18 mouse cellular contexts compared by ENCODE assay signal in genomic region chr17:51477404-51477803, GRCm38 (mm10).
A peak's percentile ranks its signal among the peaks of the same experiment; 100 is the strongest.
DNase-seq lines count a peak whose midpoint lies in the region; ATAC-seq and TF ChIP-seq lines count a peak whose summit lies in the region.
"Had no signal": no experiment of that assay in that cellular context is flagged by ENCODE, and none has a peak within 500 bp of the region (broad histone marks: within the 10 kb centered on the region; RNA-seq: fewer than 3 reads in every experiment).

No protein-coding gene starts in this region.

- no peaks in the 10 kb centered on the region for H3K79me2 ChIP-seq in heart, adult 2 months (replicated peaks; ENCODE audit: control insufficient read depth, insufficient read depth, low read length)

- no peak for TF ChIP-seq EP300 in heart, adult 2 months (IDR thresholded peaks at IDR 0.05; ENCODE audit: insufficient read depth, low read depth, low read length)

- peaks cover 8% of the 10 kb centered on the region for H3K9me3 ChIP-seq in heart, embryonic 12.5 days (replicated peaks)
- H3K9me3 ChIP-seq in forebrain, embryonic 16.5 days (ENCODE audit: control insufficient read depth, low read length) = peaks cover 5% of the 10 kb centered on the region
- H3K9me3 ChIP-seq: intestine, embryonic 15.5 days had no signal

- H3K4me1 ChIP-seq in heart, adult 2 months (ENCODE audit: control insufficient read depth, insufficient read depth, low read length) = peaks cover 2% of the 10 kb centered on the region
- no peaks in the 10 kb centered on the region for H3K4me1 ChIP-seq in heart, embryonic 12.5 days (replicated peaks)
- H3K4me1 ChIP-seq in forebrain, embryonic 16.5 days (replicated peaks; ENCODE audit: control insufficient read depth, insufficient read depth, low read length) = no peaks in the 10 kb centered on the region
- H3K4me1 ChIP-seq: embryonic facial prominence, embryonic 12.5 days; intestine, embryonic 15.5 days; midbrain, embryonic 10.5 days; neural tube, embryonic 12.5 days had no signal

- DNase-seq in heart, adult 2 months = peak in 1 of 2 experiments; percentile 19
- peak; percentile 12 for DNase-seq in right cerebral cortex, adult 18-20 months
- DNase-seq in right cerebral cortex, postnatal 4 days = no peak
- peak; percentile 2 to 7 for DNase-seq in heart, postnatal 36 days
- DNase-seq in spleen, postnatal 36 days (ENCODE audit: low spot score in 2 of 2) = no peak
- DNase-seq: adrenal gland, postnatal 14 days; cerebellum, adult 2 months; right cerebral cortex, postnatal 25 days had no signal

- H3K9ac ChIP-seq in heart, adult 2 months (ENCODE audit: low read depth, low read length) = no peak overlapping the region
- no peak overlapping the region for H3K9ac ChIP-seq in heart, embryonic 12.5 days
- H3K9ac ChIP-seq in forebrain, embryonic 16.5 days (replicated peaks; ENCODE audit: low read depth, low read length) = no peak overlapping the region
- H3K9ac ChIP-seq: embryonic facial prominence, embryonic 12.5 days; hindbrain, embryonic 14.5 days; intestine, embryonic 15.5 days; liver, embryonic 14.5 days; neural tube, embryonic 12.5 days had no signal

- no peaks in the 10 kb centered on the region for H3K36me3 ChIP-seq in heart, adult 2 months (ENCODE audit: control insufficient read depth, insufficient read depth, low read length)
- no peaks in the 10 kb centered on the region for H3K36me3 ChIP-seq in heart, embryonic 12.5 days
- no peaks in the 10 kb centered on the region for H3K36me3 ChIP-seq in forebrain, embryonic 16.5 days (ENCODE audit: control insufficient read depth, insufficient read depth)
- H3K36me3 ChIP-seq: embryonic facial prominence, embryonic 12.5 days; intestine, embryonic 15.5 days; midbrain, embryonic 10.5 days; neural tube, embryonic 12.5 days had no signal

- H3K27me3 ChIP-seq in heart, adult 2 months (ENCODE audit: control insufficient read depth, insufficient read depth, low read length) = no peaks in the 10 kb centered on the region
- H3K27me3 ChIP-seq in heart, embryonic 12.5 days (replicated peaks) = no peaks in the 10 kb centered on the region
- H3K27me3 ChIP-seq in forebrain, embryonic 16.5 days (replicated peaks; ENCODE audit: control insufficient read depth, insufficient read depth, low read length) = no peaks in the 10 kb centered on the region
- H3K27me3 ChIP-seq: embryonic facial prominence, embryonic 12.5 days; intestine, embryonic 15.5 days; neural tube, embryonic 12.5 days; Patski had no signal

- intact Hi-C loops in heart, adult 2 months (cut with DNase I) = no loop called here
- intact Hi-C loops in heart, postnatal 36 days (cut with DNase I) = no loop called here

- WGBS in heart, adult 2 months = 38% methylated on average over 8 of the region's 8 CpGs
- 71% methylated on average over 8 of the region's 8 CpGs for WGBS in heart, embryonic 12.5 days
- WGBS in forebrain, embryonic 16.5 days = 89% methylated on average over 8 of the region's 8 CpGs

- no peak for TF ChIP-seq POLR2A in heart, adult 2 months (IDR thresholded peaks at IDR 0.05; ENCODE audit: insufficient read depth, low read depth, low read length)

- no peak for ATAC-seq in heart, embryonic 12.5 days (ENCODE audit: insufficient number of reproducible peaks, low FRiP score)
- no peak for ATAC-seq in forebrain, embryonic 16.5 days
- ATAC-seq: activated CD4-positive, CD25-positive, alpha-beta regulatory T cell, adult 4 months; intestine, embryonic 15.5 days; Patski had no signal

- peak overlapping the region; percentile 26; the same call in 1 of the 2 replicates for H3K27ac ChIP-seq in heart, adult 2 months
- no peak overlapping the region for H3K27ac ChIP-seq in heart, embryonic 12.5 days (ENCODE audit: poor library complexity, severe bottlenecking)
- no peak overlapping the region for H3K27ac ChIP-seq in forebrain, embryonic 16.5 days (ENCODE audit: low read length)
- H3K27ac ChIP-seq: embryonic facial prominence, embryonic 12.5 days; hindbrain, embryonic 14.5 days; intestine, embryonic 15.5 days; liver, embryonic 14.5 days; midbrain, embryonic 10.5 days; neural tube, embryonic 12.5 days had no signal

- no peak overlapping the region for H3K4me2 ChIP-seq in heart, embryonic 12.5 days
- no peak overlapping the region for H3K4me2 ChIP-seq in forebrain, embryonic 16.5 days (ENCODE audit: low read length)
- H3K4me2 ChIP-seq: embryonic facial prominence, embryonic 12.5 days; hindbrain, embryonic 14.5 days; intestine, embryonic 15.5 days; neural tube, embryonic 12.5 days had no signal

- no peak overlapping the region for H3K4me3 ChIP-seq in heart, adult 2 months
- H3K4me3 ChIP-seq in heart, embryonic 12.5 days = no peak overlapping the region
- no peak overlapping the region for H3K4me3 ChIP-seq in forebrain, embryonic 16.5 days (replicated peaks; ENCODE audit: low read length)
- H3K4me3 ChIP-seq: embryonic facial prominence, embryonic 12.5 days; intestine, embryonic 15.5 days; midbrain, embryonic 10.5 days; neural tube, embryonic 12.5 days had no signal

- no peak for TF ChIP-seq CTCF in heart, adult 2 months (IDR thresholded peaks at IDR 0.05)

Comparison
In these comparisons a context has a peak if more than half of its experiments do, and no peak if none do; other contexts are left out.
1. DNase-seq: peak in right cerebral cortex, adult 18-20 months (single experiment) and heart, postnatal 36 days (2 of 2); none in right cerebral cortex, postnatal 4 days (single experiment) and spleen, postnatal 36 days (0 of 2).